Mouse (Mus musculus): Measurements from ENCODE around the gene Klk10. TPM values are rescaled to one million over a fixed set of nuclear protein-coding genes. Genes with fewer than 3 reads are reported as not detected.

Gene Klk10
- polyA plus RNA-seq, 1 experiment from 2014 or later: 2.6 TPM

- Histone ChIP-seq H3K9ac (replicated peaks; ENCODE audit: low read depth) (no peak overlapping the region), H3K4me2 (replicated peaks; ENCODE audit: low read depth, low read length) (no peak overlapping the region), H3K27me3 (replicated peaks; ENCODE audit: insufficient read depth, low read length) (no peaks in the 10 kb centered on the region), H3K36me3 (ENCODE audit: insufficient read depth, low read length) (no peaks in the 10 kb centered on the region), H3K27ac (ENCODE audit: low read length) (no peak overlapping the region), H3K9me3 (ENCODE audit: low read length) (no peaks in the 10 kb centered on the region), H3K4me3 (ENCODE audit: low read depth, low read length) (no peak overlapping the region), H3K4me1 (ENCODE audit: insufficient read depth, low read depth, low read length) (no peaks in the 10 kb centered on the region)
- ATAC-seq: no peak
- no peak for TF ChIP-seq CTCF (IDR thresholded peaks at IDR 0.05)
- no peak for TF ChIP-seq EP300 (IDR thresholded peaks at IDR 0.05)
- 88% methylated on average over 6 of the region's 6 CpGs for WGBS
- no peak for DNase-seq (ENCODE audit: low spot score)
Measured at GRCm38 (mm10) chr7:43771916-43772315, 8.9 kb upstream of the Klk10 start.

- TF ChIP-seq EP300 (IDR thresholded peaks at IDR 0.05): no peak
- TF ChIP-seq CTCF (IDR thresholded peaks at IDR 0.05): no peak
- 80% methylated on average over 3 of the region's 3 CpGs for WGBS
- ATAC-seq: 0 out of 2 replicates have a peak, but pooled peaks have one; percentile 34
Measured at GRCm38 (mm10) chr7:43772901-43773300, 7.9 kb upstream of the Klk10 start.

GRCm38 (mm10) chr7:43774364-43774763 lies 6.5 kb upstream of the Klk10 start, which contains the start of gene Klk11:
Gene Klk11, plus strand, starts transcription at chr7:43774604.
- Histone ChIP-seq H3K4me1 (ENCODE audit: insufficient read depth, low read depth, low read length) (no peaks in the 10 kb centered on the region), H3K27ac (ENCODE audit: low read length) (no peak within 1 kb of the TSS), H3K9ac (replicated peaks; ENCODE audit: low read depth) (no peak within 1 kb of the TSS), H3K4me3 (ENCODE audit: low read depth, low read length) (no peak within 1 kb of the TSS), H3K27me3 (replicated peaks; ENCODE audit: insufficient read depth, low read length) (no peaks in the 10 kb centered on the region), H3K36me3 (ENCODE audit: insufficient read depth, low read length) (no peaks in the 10 kb centered on the region), H3K9me3 (ENCODE audit: low read length) (no peaks in the 10 kb centered on the region), H3K4me2 (replicated peaks; ENCODE audit: low read depth, low read length) (no peak within 1 kb of the TSS)
- ATAC-seq (no peak), DNase-seq (ENCODE audit: low spot score) (no peak)
- TF ChIP-seq EP300 (IDR thresholded peaks at IDR 0.05) (no peak), CTCF (IDR thresholded peaks at IDR 0.05) (no peak)
- 85% methylated on average over 5 of the region's 5 CpGs for WGBS

More at GRCm38 (mm10) chr7:43772901-43773300, 7.9 kb upstream of the Klk10 start:
- H3K9me3 ChIP-seq (ENCODE audit: low read length): no peaks in the 10 kb centered on the region
- H3K4me1 ChIP-seq (ENCODE audit: insufficient read depth, low read depth, low read length): no peaks in the 10 kb centered on the region
- H3K27me3 ChIP-seq (replicated peaks; ENCODE audit: insufficient read depth, low read length): no peaks in the 10 kb centered on the region
- DNase-seq (ENCODE audit: low spot score): no peak
- H3K9ac ChIP-seq (replicated peaks; ENCODE audit: low read depth): no peak overlapping the region
- no peak overlapping the region for H3K4me2 ChIP-seq (replicated peaks; ENCODE audit: low read depth, low read length)
- H3K27ac ChIP-seq (ENCODE audit: low read length): no peak overlapping the region
- H3K36me3 ChIP-seq (ENCODE audit: insufficient read depth, low read length): no peaks in the 10 kb centered on the region
- no peak overlapping the region for H3K4me3 ChIP-seq (ENCODE audit: low read depth, low read length)

GRCm38 (mm10) chr7:43774802-43775201 lies 6.0 kb upstream of the Klk10 start:
- Histone ChIP-seq H3K4me3 (ENCODE audit: low read depth, low read length) (no peak overlapping the region), H3K27me3 (replicated peaks; ENCODE audit: insufficient read depth, low read length) (no peaks in the 10 kb centered on the region), H3K36me3 (ENCODE audit: insufficient read depth, low read length) (no peaks in the 10 kb centered on the region), H3K27ac (ENCODE audit: low read length) (no peak overlapping the region), H3K9me3 (ENCODE audit: low read length) (no peaks in the 10 kb centered on the region), H3K4me2 (replicated peaks; ENCODE audit: low read depth, low read length) (no peak overlapping the region), H3K4me1 (ENCODE audit: insufficient read depth, low read depth, low read length) (no peaks in the 10 kb centered on the region), H3K9ac (replicated peaks; ENCODE audit: low read depth) (no peak overlapping the region)
- WGBS: 61% methylated on average over 6 of the region's 6 CpGs
- DNase-seq (ENCODE audit: low spot score): no peak
- TF ChIP-seq EP300 (IDR thresholded peaks at IDR 0.05) (no peak), CTCF (IDR thresholded peaks at IDR 0.05) (no peak)
- ATAC-seq: no peak

- peaks cover 2% of the 10 kb centered on the region; the same call in 1 of the 2 replicates for H3K4me1 ChIP-seq (ENCODE audit: insufficient read depth, low read depth, low read length)
- no peak overlapping the region for H3K4me3 ChIP-seq (ENCODE audit: low read depth, low read length)
- no peaks in the 10 kb centered on the region for H3K36me3 ChIP-seq (ENCODE audit: insufficient read depth, low read length)
- no peaks in the 10 kb centered on the region for H3K9me3 ChIP-seq (ENCODE audit: low read length)
- H3K27me3 ChIP-seq (replicated peaks; ENCODE audit: insufficient read depth, low read length): no peaks in the 10 kb centered on the region
- WGBS: 56% methylated on average over 7 of the region's 7 CpGs
- DNase-seq (ENCODE audit: low spot score) (no peak), ATAC-seq (no peak)
- no peak for TF ChIP-seq EP300 (IDR thresholded peaks at IDR 0.05)
- TF ChIP-seq CTCF (IDR thresholded peaks at IDR 0.05): no peak
- no peak overlapping the region for H3K4me2 ChIP-seq (replicated peaks; ENCODE audit: low read depth, low read length)
- no peak overlapping the region for H3K27ac ChIP-seq (ENCODE audit: low read length)
- H3K9ac ChIP-seq (replicated peaks; ENCODE audit: low read depth): no peak overlapping the region
Measured at GRCm38 (mm10) chr7:43775311-43776057, 5.4 kb upstream of the Klk10 start.

GRCm38 (mm10) chr7:43776506-43776905 lies 4.3 kb upstream of the Klk10 start:
- Histone ChIP-seq H3K4me2 (replicated peaks; ENCODE audit: low read depth, low read length) (no peak overlapping the region), H3K9ac (replicated peaks; ENCODE audit: low read depth) (no peak overlapping the region), H3K4me1 (ENCODE audit: insufficient read depth, low read depth, low read length) (peaks cover 3% of the 10 kb centered on the region; the same call in 1 of the 2 replicates), H3K36me3 (ENCODE audit: insufficient read depth, low read length) (no peaks in the 10 kb centered on the region), H3K27me3 (replicated peaks; ENCODE audit: insufficient read depth, low read length) (no peaks in the 10 kb centered on the region), H3K9me3 (ENCODE audit: low read length) (no peaks in the 10 kb centered on the region), H3K27ac (ENCODE audit: low read length) (no peak overlapping the region), H3K4me3 (ENCODE audit: low read depth, low read length) (no peak overlapping the region)
- DNase-seq (ENCODE audit: low spot score) (no peak), ATAC-seq (no peak)
- TF ChIP-seq CTCF (IDR thresholded peaks at IDR 0.05) (no peak), EP300 (IDR thresholded peaks at IDR 0.05) (no peak)
- 80% methylated on average over 5 of the region's 5 CpGs for WGBS
